Mouse (Mus musculus): ENCODE data around the gene Cox7a1. TPM values are rescaled to one million over a fixed set of nuclear protein-coding genes. Genes with fewer than 3 reads are reported as not detected.

Gene Cox7a1
- total and polyA plus RNA-seq, 2 experiments = 2.8 to 6.1 TPM

- H3K79me2 ChIP-seq (ENCODE audit: control insufficient read depth, insufficient read depth, low read length) = no peaks in the 10 kb centered on the region
- no peak for TF ChIP-seq POLR2A (IDR thresholded peaks at IDR 0.05; ENCODE audit: extremely low read depth, insufficient read depth, low read length)
- H3K4me1 ChIP-seq (ENCODE audit: control insufficient read depth, insufficient read depth, low read length) = no peaks in the 10 kb centered on the region
- no peak overlapping the region for H3K27ac ChIP-seq (replicated peaks; ENCODE audit: insufficient read depth, low read depth, low read length)
- H3K27me3 ChIP-seq (ENCODE audit: control insufficient read depth, insufficient read depth, low read length) = no peaks in the 10 kb centered on the region
- H3K9ac ChIP-seq (ENCODE audit: low read depth, low read length) = no peak overlapping the region
- 99% methylated on average over 3 of the region's 3 CpGs for WGBS
- peaks cover 18% of the 10 kb centered on the region for H3K36me3 ChIP-seq (ENCODE audit: control insufficient read depth, insufficient read depth, low read length)
- no peak overlapping the region for H3K4me3 ChIP-seq (ENCODE audit: insufficient read depth, low read depth, low read length)
- no peak for DNase-seq (ENCODE audit: extremely low read depth, low read depth, low spot score)
These were observed 28.4 kb upstream of the Cox7a1 start for GRCm38 (mm10) chr7:30155507-30155906.

GRCm38 (mm10) chr7:30163113-30163512 is 20.8 kb upstream of the Cox7a1 start:
- WGBS = 97% methylated on average over 5 of the region's 5 CpGs
- Histone ChIP-seq H3K79me2 (ENCODE audit: control insufficient read depth, insufficient read depth, low read length) (peaks cover 17% of the 10 kb centered on the region; the same call in 1 of the 2 replicates), H3K4me3 (ENCODE audit: insufficient read depth, low read depth, low read length) (no peak overlapping the region), H3K4me1 (ENCODE audit: control insufficient read depth, insufficient read depth, low read length) (no peaks in the 10 kb centered on the region), H3K27me3 (ENCODE audit: control insufficient read depth, insufficient read depth, low read length) (no peaks in the 10 kb centered on the region), H3K36me3 (ENCODE audit: control insufficient read depth, insufficient read depth, low read length) (peaks cover 51% of the 10 kb centered on the region), H3K27ac (replicated peaks; ENCODE audit: insufficient read depth, low read depth, low read length) (no peak overlapping the region), H3K9ac (ENCODE audit: low read depth, low read length) (no peak overlapping the region)
- DNase-seq (ENCODE audit: extremely low read depth, low read depth, low spot score) = no peak
- TF ChIP-seq POLR2A (IDR thresholded peaks at IDR 0.05; ENCODE audit: extremely low read depth, insufficient read depth, low read length) (no peak), CTCF (IDR thresholded peaks at IDR 0.05; ENCODE audit: low read depth, low read length) (no peak)

GRCm38 (mm10) chr7:30164745-30165144 is 19.2 kb upstream of the Cox7a1 start:
- 99% methylated on average over 2 of the region's 2 CpGs for WGBS
- DNase-seq (ENCODE audit: extremely low read depth, low read depth, low spot score) = no peak
- Histone ChIP-seq H3K36me3 (ENCODE audit: control insufficient read depth, insufficient read depth, low read length) (peaks cover 39% of the 10 kb centered on the region), H3K4me1 (ENCODE audit: control insufficient read depth, insufficient read depth, low read length) (no peaks in the 10 kb centered on the region), H3K27ac (replicated peaks; ENCODE audit: insufficient read depth, low read depth, low read length) (no peak overlapping the region), H3K27me3 (ENCODE audit: control insufficient read depth, insufficient read depth, low read length) (no peaks in the 10 kb centered on the region), H3K9ac (ENCODE audit: low read depth, low read length) (no peak overlapping the region), H3K4me3 (ENCODE audit: insufficient read depth, low read depth, low read length) (no peak overlapping the region), H3K79me2 (ENCODE audit: control insufficient read depth, insufficient read depth, low read length) (peaks cover 20% of the 10 kb centered on the region; the same call in 1 of the 2 replicates)
- TF ChIP-seq CTCF (IDR thresholded peaks at IDR 0.05; ENCODE audit: low read depth, low read length) (no peak), POLR2A (IDR thresholded peaks at IDR 0.05; ENCODE audit: extremely low read depth, insufficient read depth, low read length) (no peak)

GRCm38 (mm10) chr7:30168914-30169582 is 14.9 kb upstream of the Cox7a1 start:
- WGBS = 2% methylated on average over 21 of the region's 21 CpGs
- Histone ChIP-seq H3K27ac (replicated peaks; ENCODE audit: insufficient read depth, low read depth, low read length) (peak overlapping the region; percentile 95), H3K9ac (ENCODE audit: low read depth, low read length) (peak overlapping the region; percentile 92), H3K36me3 (ENCODE audit: control insufficient read depth, insufficient read depth, low read length) (peaks cover 4% of the 10 kb centered on the region), H3K27me3 (ENCODE audit: control insufficient read depth, insufficient read depth, low read length) (no peaks in the 10 kb centered on the region), H3K4me3 (ENCODE audit: insufficient read depth, low read depth, low read length) (peak overlapping the region; percentile 94), H3K79me2 (ENCODE audit: control insufficient read depth, insufficient read depth, low read length) (peaks cover 23% of the 10 kb centered on the region; the same call in 1 of the 2 replicates), H3K4me1 (ENCODE audit: control insufficient read depth, insufficient read depth, low read length) (peaks cover 3% of the 10 kb centered on the region)
- TF ChIP-seq CTCF (IDR thresholded peaks at IDR 0.05; ENCODE audit: low read depth, low read length) (no peak), POLR2A (IDR thresholded peaks at IDR 0.05; ENCODE audit: extremely low read depth, insufficient read depth, low read length) (no peak)
- DNase-seq (ENCODE audit: extremely low read depth, low read depth, low spot score) = no peak

- peaks cover 23% of the 10 kb centered on the region; the same call in 1 of the 2 replicates for H3K79me2 ChIP-seq (ENCODE audit: control insufficient read depth, insufficient read depth, low read length)
- WGBS = under 1% methylated on average over 36 of the region's 36 CpGs
- H3K9ac ChIP-seq (ENCODE audit: low read depth, low read length) = peak within 1 kb of the TSS; percentile 92
- DNase-seq (ENCODE audit: extremely low read depth, low read depth, low spot score) = peak; percentile 98
- peaks cover 3% of the 10 kb centered on the region for H3K36me3 ChIP-seq (ENCODE audit: control insufficient read depth, insufficient read depth, low read length)
- peak within 1 kb of the TSS; percentile 96 for H3K27ac ChIP-seq (replicated peaks; ENCODE audit: insufficient read depth, low read depth, low read length)
- peaks cover 3% of the 10 kb centered on the region for H3K4me1 ChIP-seq (ENCODE audit: control insufficient read depth, insufficient read depth, low read length)
- no peaks in the 10 kb centered on the region for H3K27me3 ChIP-seq (ENCODE audit: control insufficient read depth, insufficient read depth, low read length)
- TF ChIP-seq POLR2A (IDR thresholded peaks at IDR 0.05; ENCODE audit: extremely low read depth, insufficient read depth, low read length) = peak; percentile 72
- no peak for TF ChIP-seq CTCF (IDR thresholded peaks at IDR 0.05; ENCODE audit: low read depth, low read length)
- peak within 1 kb of the TSS; percentile 94 for H3K4me3 ChIP-seq (ENCODE audit: insufficient read depth, low read depth, low read length)
These were observed 14.2 kb upstream of the Cox7a1 start, which contains the start of gene Zfp146 for GRCm38 (mm10) chr7:30169583-30170282. TSS of gene Zfp146 (minus strand) at chr7:30169750.
